Mouse (Mus musculus) small intestine, adult 2 months (tissue): ENCODE measurements around the gene Il1r1.

Experiments used
- CTCF ChIP-seq: fragments of 200-500 bp; IDR thresholded peaks from 2 replicates; pipeline ENCODE4 v1.5.1; 2012; ENCODE audit warnings: low read depth, mild to moderate bottlenecking, control low read depth, inconsistent platforms, low read length, moderate library complexity, mixed read lengths; ENCODE audit not compliant: insufficient replicate concordance, insufficient read length; ENCODE audit errors: extremely low read depth
- POLR2A ChIP-seq: fragments of 200-500 bp; IDR thresholded peaks from 2 replicates; pipeline ENCODE4 v1.6.1; 2012; ENCODE audit warnings: low read depth, mild to moderate bottlenecking, control low read depth, inconsistent platforms, low read length, moderate library complexity

DNA sequence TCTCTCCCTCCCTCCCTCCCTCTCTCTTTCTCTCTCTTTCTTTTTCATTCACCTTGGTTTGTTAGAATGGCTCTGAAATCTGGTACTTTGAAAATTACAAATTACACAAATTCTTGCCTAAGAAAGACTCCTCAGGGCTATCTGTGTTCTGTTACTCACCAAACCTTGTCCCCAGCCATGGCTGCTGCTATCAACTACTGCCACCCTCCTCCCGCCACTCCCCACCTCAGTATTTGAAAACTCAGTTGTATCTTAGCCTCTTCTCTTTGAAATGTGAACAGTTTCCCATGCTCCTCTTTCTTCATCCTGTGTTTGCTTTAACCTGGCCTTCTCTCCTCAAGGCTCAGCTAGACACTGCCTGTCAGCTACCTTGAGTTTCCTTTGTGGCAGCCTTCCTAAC lies 104.6 kb downstream of the Il1r1 start:
- TF ChIP-seq CTCF (no peak), POLR2A (no peak)
